Mouse (Mus musculus): ENCODE data around the gene Prss3.
"Not testable (repeated sequence)": the region's sequence is repeated elsewhere in the genome, so short reads cannot be mapped to it uniquely, and the experiment has no call there.

The Prss3 gene

GRCm38 (mm10) chr6:41377578-41377977 lies at the start of gene Prss3:
TSS of gene Prss3 (minus strand) at chr6:41377678.
- not testable (repeated sequence) for DNase-seq

- not testable (repeated sequence) for DNase-seq
These were observed 14.6 kb upstream of the Prss3 start, which contains the start of gene Gm5771 for GRCm38 (mm10) chr6:41392056-41392455. TSS of gene Gm5771 (plus strand) at chr6:41392356.

DNA sequence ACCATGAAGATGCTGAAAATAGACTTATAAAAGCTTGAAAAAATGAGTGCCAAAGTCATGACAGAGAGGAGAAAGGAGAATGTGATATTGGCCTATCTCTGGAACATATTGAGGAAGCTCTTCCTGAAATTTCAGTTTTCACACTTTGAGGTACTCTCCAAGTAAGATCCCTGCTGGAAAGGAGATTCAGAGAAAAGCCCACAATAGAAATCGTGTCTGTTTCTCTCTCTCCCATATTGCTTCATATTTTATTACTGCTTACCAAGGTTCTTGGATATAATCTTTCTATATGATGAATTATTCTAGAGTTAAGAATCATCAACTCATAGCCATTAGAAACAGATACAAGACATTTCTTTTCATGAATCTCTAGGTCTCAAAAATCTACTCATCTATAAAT lies 14.2 kb upstream of the Prss3 start:
- DNase-seq, result not testable (repeated sequence)

DNA sequence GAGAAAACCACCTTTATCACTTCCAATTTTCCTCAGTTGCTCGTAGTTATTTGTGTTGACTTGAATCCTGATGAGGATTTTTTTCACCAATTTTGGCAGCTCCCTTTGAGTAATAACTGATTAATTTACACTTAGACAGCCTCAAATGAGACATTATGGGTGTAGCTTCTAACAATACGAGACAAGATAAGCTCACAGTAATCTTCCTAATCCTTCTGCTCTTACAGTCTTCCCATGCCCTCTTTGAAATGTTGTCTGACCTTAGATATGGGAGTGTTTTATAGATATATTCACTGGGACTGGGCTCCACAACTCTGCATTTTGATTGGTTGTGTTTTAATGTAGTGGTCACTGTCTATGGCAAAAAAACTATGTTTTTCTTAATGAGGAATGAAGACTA lies 9.3 kb upstream of the Prss3 start:
- no peak for DNase-seq

- DNase-seq, result not testable (repeated sequence)
These were observed 3.7 kb downstream of the Prss3 start for GRCm38 (mm10) chr6:41373772-41374171.

GRCm38 (mm10) chr6:41353932-41354331 lies 23.5 kb downstream of the Prss3 start, which contains the start of gene Try10:
TSS of gene Try10 (plus strand) at chr6:41354105.
- no peak for DNase-seq

Data from kidney, postnatal 10 days (tissue).